Comparison of ENCODE assay signal across 24 mouse cellular contexts in genomic region chr9:25337436-25338198, GRCm38 (mm10).
A peak's percentile ranks its signal among the peaks of the same experiment; 100 is the strongest.
DNase-seq lines count a peak whose midpoint lies in the region; ATAC-seq and TF ChIP-seq lines count a peak whose summit lies in the region.
"Had no signal": no experiment of that assay in that cellular context is flagged by ENCODE, and none has a peak within 500 bp of the region (broad histone marks: within the 10 kb centered on the region; RNA-seq: fewer than 3 reads in every experiment).

No protein-coding gene starts in this region.

- no peak overlapping the region for H3K27ac ChIP-seq in limb, embryonic 14.5 days (replicated peaks; ENCODE audit: low read depth, low read length)
- no peak overlapping the region for H3K27ac ChIP-seq in limb, embryonic 10.5 days
- H3K27ac ChIP-seq: forebrain, embryonic 12.5 days; heart, embryonic 13.5 days; layer of hippocampus, adult 2 months; midbrain, embryonic 13.5 days had no signal

- intact Hi-C loops in heart, postnatal 25 days (cut with DNase I), result no loop called here

- no peaks in the 10 kb centered on the region for H3K36me3 ChIP-seq in limb, embryonic 14.5 days (ENCODE audit: control insufficient read depth, insufficient read depth, low read length)
- no peaks in the 10 kb centered on the region for H3K36me3 ChIP-seq in limb, embryonic 10.5 days
- H3K36me3 ChIP-seq: forebrain, embryonic 12.5 days; heart, embryonic 13.5 days; midbrain, embryonic 13.5 days had no signal

- H3K9me3 ChIP-seq in limb, embryonic 14.5 days (ENCODE audit: control insufficient read depth, low read length), result no peaks in the 10 kb centered on the region
- no peaks in the 10 kb centered on the region for H3K9me3 ChIP-seq in limb, embryonic 10.5 days (replicated peaks)
- H3K9me3 ChIP-seq: forebrain, embryonic 12.5 days; heart, embryonic 13.5 days; midbrain, embryonic 13.5 days had no signal

- ATAC-seq in limb, embryonic 14.5 days (ENCODE audit: low FRiP score, low read depth), result no peak
- ATAC-seq: CD4-positive, CD25-positive, alpha-beta regulatory T cell, adult 4 months; inflammation-experienced regulatory T-cells, adult 6 months; midbrain, embryonic 13.5 days had no signal

- H3K27me3 ChIP-seq in limb, embryonic 14.5 days (ENCODE audit: control insufficient read depth, insufficient read depth, low read length), result no peaks in the 10 kb centered on the region
- no peaks in the 10 kb centered on the region for H3K27me3 ChIP-seq in limb, embryonic 10.5 days (ENCODE audit: low read depth, poor library complexity, severe bottlenecking)
- H3K27me3 ChIP-seq: forebrain, embryonic 12.5 days; heart, embryonic 13.5 days; midbrain, embryonic 13.5 days had no signal

- H3K4me1 ChIP-seq in limb, embryonic 14.5 days (ENCODE audit: control insufficient read depth, insufficient read depth, low read length), result no peaks in the 10 kb centered on the region
- no peaks in the 10 kb centered on the region for H3K4me1 ChIP-seq in limb, embryonic 10.5 days
- H3K4me1 ChIP-seq: forebrain, embryonic 12.5 days; midbrain, embryonic 13.5 days had no signal

- no peak overlapping the region for H3K4me3 ChIP-seq in limb, embryonic 14.5 days (replicated peaks; ENCODE audit: low read length)
- no peak overlapping the region for H3K4me3 ChIP-seq in limb, embryonic 10.5 days
- H3K4me3 ChIP-seq: forebrain, embryonic 12.5 days; heart, embryonic 13.5 days; layer of hippocampus, adult 2 months; midbrain, embryonic 13.5 days had no signal

- TF ChIP-seq POLR2A in limb, embryonic 14.5 days (IDR thresholded peaks at IDR 0.05; ENCODE audit: borderline replicate concordance, extremely low read depth, insufficient read depth, insufficient read length), result no peak

- H3K9ac ChIP-seq in limb, embryonic 14.5 days (ENCODE audit: low read depth, low read length, severe bottlenecking), result no peak overlapping the region
- H3K9ac ChIP-seq: forebrain, embryonic 12.5 days; heart, embryonic 13.5 days; midbrain, embryonic 13.5 days had no signal

- no peak overlapping the region for H3K4me2 ChIP-seq in limb, embryonic 14.5 days (replicated peaks; ENCODE audit: low read depth, low read length, severe bottlenecking)
- H3K4me2 ChIP-seq: forebrain, embryonic 12.5 days; heart, embryonic 13.5 days; liver, embryonic 11.5 days; midbrain, embryonic 13.5 days had no signal

- WGBS in limb, embryonic 14.5 days, result 79% methylated on average over 2 of the region's 2 CpGs
- WGBS in limb, embryonic 10.5 days, result 89% methylated on average over 2 of the region's 2 CpGs

- DNase-seq in heart, adult 11 months, result peak; percentile 97
- DNase-seq in heart, postnatal 25 days (ENCODE audit: low spot score), result no peak
- DNase-seq in limb, embryonic 14.5 days (ENCODE audit: low spot score), result peak; percentile 20
- no peak for DNase-seq in limb, embryonic 10.5 days (ENCODE audit: low spot score)
- DNase-seq in fibroblast of lung, adult 2 months (ENCODE audit: low read depth), result peak; percentile 54
- no peak for DNase-seq in ovary, postnatal 36 days (ENCODE audit: low spot score)
- no peak for DNase-seq in thymus, postnatal 4 days
- DNase-seq: adrenal gland, postnatal 25 days; cerebellum, adult 11-12 months; cerebellum, postnatal 14 days; embryo, embryonic 11 days; kidney, adult 2 months; kidney, postnatal 14 days; lung, adult 18-20 months; lung, postnatal 14 days; right cerebral cortex, postnatal 14 days; thymus, adult 18-20 months had no signal

Comparison
In these comparisons a context has a peak if more than half of its experiments do, and no peak if none do; other contexts are left out.
1. DNase-seq: peak in heart, adult 11 months (single experiment), limb, embryonic 14.5 days (single experiment) and fibroblast of lung, adult 2 months (single experiment); none in heart, postnatal 25 days (single experiment), limb, embryonic 10.5 days (single experiment), ovary, postnatal 36 days (single experiment) and thymus, postnatal 4 days (single experiment).